Mouse (Mus musculus) kidney, adult 9 months (tissue): ENCODE measurements at regions not wholly inside any gene's neighbourhood (a gene's known extent, or its start where the extent isn't known, plus 50 kb on each side); places are given as distances from the start of the nearest gene placed in this dataset.

Experiments
- DNase-seq: peaks from one replicate; pipeline ENCODE4 v3.0.0; 2022

- peak; percentile 63 for DNase-seq
Observed at GRCm38 (mm10) chr10:66807261-66807968, 288.5 kb upstream of the Jmjd1c start.

GRCm38 (mm10) chr10:66812515-66813260 lies 283.2 kb upstream of the Jmjd1c start:
- no peak for DNase-seq

GRCm38 (mm10) chr10:66813850-66814564 lies 281.9 kb upstream of the Jmjd1c start:
- DNase-seq: peak; percentile 14

- DNase-seq: peak; percentile 84
Observed at GRCm38 (mm10) chr10:66814565-66815201, 281.2 kb upstream of the Jmjd1c start.

- DNase-seq: no peak
Observed at GRCm38 (mm10) chr10:66815951-66816350, 280.0 kb upstream of the Jmjd1c start.

GRCm38 (mm10) chr10:66816776-66817175 lies 279.1 kb upstream of the Jmjd1c start:
- no peak for DNase-seq

GRCm38 (mm10) chr10:66817876-66818275 lies 278.0 kb upstream of the Jmjd1c start:
- no peak for DNase-seq

- no peak for DNase-seq
Observed at GRCm38 (mm10) chr10:66819517-66819916, 276.4 kb upstream of the Jmjd1c start.

GRCm38 (mm10) chr10:66825737-66826136 lies 270.2 kb upstream of the Jmjd1c start:
- DNase-seq: no peak

- DNase-seq: no peak
Observed at GRCm38 (mm10) chr10:66826327-66826726, 269.6 kb upstream of the Jmjd1c start.

- no peak for DNase-seq
Observed at GRCm38 (mm10) chr10:66834974-66835373, 261.0 kb upstream of the Jmjd1c start.

GRCm38 (mm10) chr10:66839058-66839457 lies 256.9 kb upstream of the Jmjd1c start:
- DNase-seq: no peak

- no peak for DNase-seq
Observed at GRCm38 (mm10) chr10:66843258-66843657, 252.7 kb upstream of the Jmjd1c start.

GRCm38 (mm10) chr10:66848778-66849177 lies 247.1 kb upstream of the Jmjd1c start:
- no peak for DNase-seq

GRCm38 (mm10) chr10:66849681-66850080 lies 246.2 kb upstream of the Jmjd1c start:
- DNase-seq: no peak

GRCm38 (mm10) chr10:66850972-66851478 lies 244.9 kb upstream of the Jmjd1c start:
- no peak for DNase-seq

- DNase-seq: no peak
Observed at GRCm38 (mm10) chr10:66851841-66852240, 244.1 kb upstream of the Jmjd1c start.

- DNase-seq: peak; percentile 17
Observed at GRCm38 (mm10) chr10:66852708-66853107, 243.2 kb upstream of the Jmjd1c start.

- peak; percentile 85 for DNase-seq
Observed at GRCm38 (mm10) chr10:66853258-66853657, 242.7 kb upstream of the Jmjd1c start.

- no peak for DNase-seq
Observed at GRCm38 (mm10) chr10:66854895-66855294, 241.0 kb upstream of the Jmjd1c start.

- DNase-seq: no peak
Observed at GRCm38 (mm10) chr10:66857330-66857729, 238.6 kb upstream of the Jmjd1c start.

- DNase-seq: no peak
Observed at GRCm38 (mm10) chr10:66861421-66861820, 234.5 kb upstream of the Jmjd1c start.
